Mouse (Mus musculus): ENCODE results near the gene Zfp827. TPM values are rescaled to one million over a fixed set of nuclear protein-coding genes. Genes with fewer than 3 reads are reported as not detected.

The Zfp827 gene
- 4.5 and 5.5 TPM in 2 replicates for polyA plus RNA-seq (2015; fragmentation: Nextera tagmentation; extraction: Ambion mirVana)

- ATAC-seq (replicated peaks; ENCODE audit: low FRiP score, low read depth), result peak; percentile 57
- Histone ChIP-seq H3K36me3 (ENCODE audit: insufficient read depth, low read length) (no peaks in the 10 kb centered on the region), H3K9me3 (replicated peaks; ENCODE audit: low read length) (no peaks in the 10 kb centered on the region)
Observed at GRCm38 (mm10) chr8:79027977-79028487, at the start of gene Zfp827. Gene Zfp827, plus strand, starts transcription at chr8:79028437.

GRCm38 (mm10) chr8:79004341-79004740 is 23.9 kb upstream of the Zfp827 start:
- TF ChIP-seq CTCF (IDR thresholded peaks at IDR 0.05; ENCODE audit: low read depth), result no peak
- Histone ChIP-seq H3K36me3 (ENCODE audit: insufficient read depth, low read length) (no peaks in the 10 kb centered on the region), H3K4me1 (replicated peaks; ENCODE audit: insufficient read depth, low read length) (no peaks in the 10 kb centered on the region), H3K4me3 (replicated peaks; ENCODE audit: low read depth, low read length) (no peak overlapping the region), H3K9ac (ENCODE audit: low read depth, low read length) (no peak overlapping the region), H3K9me3 (replicated peaks; ENCODE audit: low read length) (no peaks in the 10 kb centered on the region), H3K27ac (no peak overlapping the region), H3K4me2 (ENCODE audit: low read length) (no peak overlapping the region), H3K27me3 (ENCODE audit: insufficient read depth, low read length) (no peaks in the 10 kb centered on the region)
- no peak for DNase-seq (ENCODE audit: low spot score)
- ATAC-seq (replicated peaks; ENCODE audit: low FRiP score, low read depth), result no peak

More at GRCm38 (mm10) chr8:79027977-79028487, at the start of gene Zfp827:
- Histone ChIP-seq H3K4me3 (replicated peaks; ENCODE audit: low read depth, low read length) (peak within 1 kb of the TSS; percentile 87), H3K27me3 (ENCODE audit: insufficient read depth, low read length) (no peaks in the 10 kb centered on the region), H3K4me2 (ENCODE audit: low read length) (peak within 1 kb of the TSS; percentile 85), H3K27ac (peak within 1 kb of the TSS; percentile 99), H3K4me1 (replicated peaks; ENCODE audit: insufficient read depth, low read length) (peaks cover 9% of the 10 kb centered on the region), H3K9ac (ENCODE audit: low read depth, low read length) (peak within 1 kb of the TSS; percentile 98)
- 0 out of 2 replicates have a peak, but pooled peaks have one; percentile 14 for TF ChIP-seq CTCF (IDR thresholded peaks at IDR 0.05; ENCODE audit: low read depth)
- WGBS, result 0% methylated on average over 32 of the region's 32 CpGs
- peak; percentile 86 for DNase-seq (ENCODE audit: low spot score)

DNA sequence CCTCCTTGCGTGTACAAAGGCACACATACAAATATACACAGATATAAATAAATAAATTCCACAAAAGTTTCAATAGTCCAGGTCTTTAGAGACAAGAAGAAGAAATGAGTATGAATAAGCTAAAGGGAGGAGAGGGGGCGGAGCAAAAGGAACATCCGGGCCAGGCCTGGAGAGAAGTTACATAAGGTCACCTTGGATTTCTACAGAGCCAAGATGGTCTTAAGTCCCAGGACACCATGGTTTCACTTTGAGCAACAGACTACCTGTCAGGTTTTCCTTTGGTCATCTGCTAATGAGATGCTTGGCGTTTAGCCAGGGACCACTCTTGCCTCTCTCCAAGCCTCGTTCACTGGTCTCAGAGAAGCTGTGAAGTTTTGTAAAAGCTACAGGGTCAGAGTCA is 13.2 kb upstream of the Zfp827 start:
- ATAC-seq (replicated peaks; ENCODE audit: low FRiP score, low read depth), result no peak
- TF ChIP-seq CTCF (IDR thresholded peaks at IDR 0.05; ENCODE audit: low read depth), result no peak
- Histone ChIP-seq H3K27ac (no peak overlapping the region), H3K4me1 (replicated peaks; ENCODE audit: insufficient read depth, low read length) (no peaks in the 10 kb centered on the region), H3K9ac (ENCODE audit: low read depth, low read length) (no peak overlapping the region), H3K36me3 (ENCODE audit: insufficient read depth, low read length) (no peaks in the 10 kb centered on the region), H3K27me3 (ENCODE audit: insufficient read depth, low read length) (no peaks in the 10 kb centered on the region), H3K4me2 (ENCODE audit: low read length) (no peak overlapping the region), H3K9me3 (replicated peaks; ENCODE audit: low read length) (no peaks in the 10 kb centered on the region), H3K4me3 (replicated peaks; ENCODE audit: low read depth, low read length) (no peak overlapping the region)
- DNase-seq (ENCODE audit: low spot score), result no peak
- WGBS, result 74% methylated on average over 5 of the region's 5 CpGs

- Histone ChIP-seq H3K27ac (no peak overlapping the region), H3K36me3 (ENCODE audit: insufficient read depth, low read length) (no peaks in the 10 kb centered on the region), H3K4me1 (replicated peaks; ENCODE audit: insufficient read depth, low read length) (no peaks in the 10 kb centered on the region), H3K9me3 (replicated peaks; ENCODE audit: low read length) (no peaks in the 10 kb centered on the region), H3K4me3 (replicated peaks; ENCODE audit: low read depth, low read length) (no peak overlapping the region), H3K4me2 (ENCODE audit: low read length) (no peak overlapping the region), H3K9ac (ENCODE audit: low read depth, low read length) (no peak overlapping the region), H3K27me3 (ENCODE audit: insufficient read depth, low read length) (no peaks in the 10 kb centered on the region)
- no peak for DNase-seq (ENCODE audit: low spot score)
- no peak for TF ChIP-seq CTCF (IDR thresholded peaks at IDR 0.05; ENCODE audit: low read depth)
- no peak for ATAC-seq (replicated peaks; ENCODE audit: low FRiP score, low read depth)
- 84% methylated on average over 4 of the region's 4 CpGs for WGBS
Observed at GRCm38 (mm10) chr8:79016076-79016475, 12.2 kb upstream of the Zfp827 start.

DNA sequence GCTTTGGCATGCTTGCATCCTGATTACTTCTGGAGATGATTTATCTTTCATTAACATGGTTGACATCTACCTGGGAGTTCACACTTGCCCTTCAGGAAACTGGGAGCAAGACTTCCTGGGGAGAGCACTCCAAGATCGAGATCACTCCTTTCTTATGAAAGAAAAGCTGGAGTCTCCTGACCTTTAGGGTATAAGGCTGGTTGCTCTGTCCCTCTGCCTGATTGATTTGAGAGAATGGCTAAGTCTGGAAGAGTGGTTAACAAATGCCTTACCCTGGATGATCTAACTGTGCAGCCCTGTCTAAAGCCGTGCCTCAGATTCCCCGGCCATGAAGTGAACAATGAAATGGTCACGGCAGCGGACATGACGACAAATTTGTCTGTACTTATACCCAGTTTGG is 11.7 kb upstream of the Zfp827 start:
- no peak for TF ChIP-seq CTCF (IDR thresholded peaks at IDR 0.05; ENCODE audit: low read depth)
- no peaks in the 10 kb centered on the region for H3K36me3 ChIP-seq (ENCODE audit: insufficient read depth, low read length)
- no peak overlapping the region for H3K9ac ChIP-seq (ENCODE audit: low read depth, low read length)
- no peak overlapping the region for H3K4me3 ChIP-seq (replicated peaks; ENCODE audit: low read depth, low read length)
- no peaks in the 10 kb centered on the region for H3K27me3 ChIP-seq (ENCODE audit: insufficient read depth, low read length)
- H3K4me1 ChIP-seq (replicated peaks; ENCODE audit: insufficient read depth, low read length), result no peaks in the 10 kb centered on the region
- no peak overlapping the region for H3K27ac ChIP-seq
- H3K9me3 ChIP-seq (replicated peaks; ENCODE audit: low read length), result no peaks in the 10 kb centered on the region
- no peak for ATAC-seq (replicated peaks; ENCODE audit: low FRiP score, low read depth)
- no peak for DNase-seq (ENCODE audit: low spot score)
- WGBS, result 56% methylated on average over 6 of the region's 6 CpGs
- H3K4me2 ChIP-seq (ENCODE audit: low read length), result no peak overlapping the region

GRCm38 (mm10) chr8:79023922-79024321 is 4.3 kb upstream of the Zfp827 start:
- Histone ChIP-seq H3K9me3 (replicated peaks; ENCODE audit: low read length) (no peaks in the 10 kb centered on the region), H3K4me3 (replicated peaks; ENCODE audit: low read depth, low read length) (no peak overlapping the region), H3K27me3 (ENCODE audit: insufficient read depth, low read length) (no peaks in the 10 kb centered on the region), H3K36me3 (ENCODE audit: insufficient read depth, low read length) (no peaks in the 10 kb centered on the region), H3K9ac (ENCODE audit: low read depth, low read length) (no peak overlapping the region), H3K27ac (no peak overlapping the region), H3K4me2 (ENCODE audit: low read length) (no peak overlapping the region), H3K4me1 (replicated peaks; ENCODE audit: insufficient read depth, low read length) (no peaks in the 10 kb centered on the region)
- no peak for ATAC-seq (replicated peaks; ENCODE audit: low FRiP score, low read depth)
- WGBS, result 94% methylated on average over 1 of the region's 1 CpGs
- DNase-seq (ENCODE audit: low spot score), result no peak
- no peak for TF ChIP-seq CTCF (IDR thresholded peaks at IDR 0.05; ENCODE audit: low read depth)

GRCm38 (mm10) chr8:79027319-79027718 is 918 bp upstream of the Zfp827 start:
- no peak for ATAC-seq (replicated peaks; ENCODE audit: low FRiP score, low read depth)
- peaks cover 8% of the 10 kb centered on the region; the same call in 1 of the 2 replicates for H3K4me1 ChIP-seq (replicated peaks; ENCODE audit: insufficient read depth, low read length)
- H3K27me3 ChIP-seq (ENCODE audit: insufficient read depth, low read length), result no peaks in the 10 kb centered on the region
- 36% methylated on average over 3 of the region's 3 CpGs for WGBS
- H3K4me2 ChIP-seq (ENCODE audit: low read length), result peak overlapping the region; percentile 85
- DNase-seq (ENCODE audit: low spot score), result no peak
- 0 out of 2 replicates have a peak overlapping the region, but pooled peaks have one; percentile 98 for H3K9ac ChIP-seq (ENCODE audit: low read depth, low read length)
- H3K27ac ChIP-seq, result no peak overlapping the region
- H3K9me3 ChIP-seq (replicated peaks; ENCODE audit: low read length), result no peaks in the 10 kb centered on the region
- no peak for TF ChIP-seq CTCF (IDR thresholded peaks at IDR 0.05; ENCODE audit: low read depth)
- no peak overlapping the region for H3K4me3 ChIP-seq (replicated peaks; ENCODE audit: low read depth, low read length)
- H3K36me3 ChIP-seq (ENCODE audit: insufficient read depth, low read length), result no peaks in the 10 kb centered on the region

Measured in kidney, postnatal 0 days (tissue).